Mouse (Mus musculus): ENCODE results near the gene Hist1h4m. TPM values are rescaled to one million over a fixed set of nuclear protein-coding genes. Genes with fewer than 3 reads are reported as not detected.
"Not testable (repeated sequence)": the region's sequence is repeated elsewhere in the genome, so short reads cannot be mapped to it uniquely, and the experiment has no call there.

Hist1h4m gene
- total RNA-seq (2021), result 100 to 1,000 TPM; 200 to 276 TPM
- long read RNA-seq, experiment 1, result 0 reads
- long read RNA-seq, experiment 2, result 0 reads

GRCm38 (mm10) chr13:21811539-21811938 lies at the start of gene Hist1h4m:
Hist1h4m (plus strand) TSS chr13:21811746.
- intact Hi-C loops (cut with DNase I); H3K27ac ChIP-seq; H3K4me3 ChIP-seq: not testable (repeated sequence)
- DNase-seq (ENCODE audit: extremely low spot score in 1 of 2, low spot score in 2 of 2), result peak; percentile 40 to 49

- peak overlapping the region; percentile 57 for H3K4me3 ChIP-seq
- H3K27ac ChIP-seq, result peak overlapping the region; percentile 71; the same call in 1 of the 2 replicates
- no peak for TF ChIP-seq CTCF (IDR thresholded peaks at IDR 0.05)
- intact Hi-C loops (cut with DNase I), result loop anchor here (2.0 kb wide), 1 partner anchor 56 kb away; the partner anchor contains the start of gene Hist1h2bm
- DNase-seq (ENCODE audit: extremely low spot score in 1 of 2, low spot score in 2 of 2), result peak; percentile 45 to 58
Measured at GRCm38 (mm10) chr13:21778814-21779766, 32.5 kb upstream of the Hist1h4m start.

- DNase-seq (ENCODE audit: extremely low spot score in 1 of 2, low spot score in 2 of 2), result peak; percentile 53 to 69
- H3K4me3 ChIP-seq, result peak within 1 kb of the TSS; percentile 57
- no peak for TF ChIP-seq CTCF (IDR thresholded peaks at IDR 0.05)
- H3K27ac ChIP-seq, result peak within 1 kb of the TSS; percentile 89
- intact Hi-C loops (cut with DNase I), result loop anchor here (2.0 to 10.0 kb wide), 5 partner anchors 27 to 1915 kb away; partner anchors contain the start of genes Hist1h1e, Hist1h1t, Hist1h2ak and Hist1h2be
Measured at GRCm38 (mm10) chr13:21779767-21780731, 31.5 kb upstream of the Hist1h4m start, which contains the start of gene Hist1h1b. Hist1h1b (minus strand) TSS chr13:21780625.

GRCm38 (mm10) chr13:21781021-21781555 lies 30.5 kb upstream of the Hist1h4m start:
- intact Hi-C loops (cut with DNase I), result loop anchor here (2.0 to 10.0 kb wide), 4 partner anchors 28 to 1914 kb away; partner anchors contain the start of genes Hist1h1e, Hist1h1t, Hist1h2ak and Hist1h2be
- TF ChIP-seq CTCF (IDR thresholded peaks at IDR 0.05), result no peak
- no peak overlapping the region for H3K27ac ChIP-seq
- no peak for DNase-seq (ENCODE audit: extremely low spot score in 1 of 2, low spot score in 2 of 2)
- H3K4me3 ChIP-seq, result no peak overlapping the region; the same call in 1 of the 2 replicates

- intact Hi-C loops (cut with DNase I), result loop anchor here (2.0 to 10.0 kb wide), 4 partner anchors 29 to 1913 kb away; partner anchors contain the start of genes Hist1h1e, Hist1h1t, Hist1h2ak and Hist1h2be
- Histone ChIP-seq H3K4me3 (no peak overlapping the region), H3K27ac (no peak overlapping the region)
- no peak for DNase-seq (ENCODE audit: extremely low spot score in 1 of 2, low spot score in 2 of 2)
- no peak for TF ChIP-seq CTCF (IDR thresholded peaks at IDR 0.05)
Measured at GRCm38 (mm10) chr13:21781639-21782038, 29.9 kb upstream of the Hist1h4m start.

GRCm38 (mm10) chr13:21782361-21783254 lies 28.9 kb upstream of the Hist1h4m start:
- Histone ChIP-seq H3K27ac (peak overlapping the region; percentile 82), H3K4me3 (peak overlapping the region; percentile 48)
- intact Hi-C loops (cut with DNase I), result loop anchor here (10.0 kb wide), 3 partner anchors 1802 to 1912 kb away; partner anchors contain the start of genes Hist1h1e, Hist1h1t, Hist1h2be and Hist1h4c
- peak; percentile 14 to 21 for DNase-seq (ENCODE audit: extremely low spot score in 1 of 2, low spot score in 2 of 2)

- intact Hi-C loops (cut with DNase I), result loop anchor here (10.0 kb wide), 3 partner anchors 1802 to 1912 kb away; partner anchors contain the start of genes Hist1h1e, Hist1h1t, Hist1h2be and Hist1h4c
- Histone ChIP-seq H3K4me3 (peak within 1 kb of the TSS; percentile 48), H3K27ac (peak within 1 kb of the TSS; percentile 82)
- peak; percentile 50 to 71 for DNase-seq (ENCODE audit: extremely low spot score in 1 of 2, low spot score in 2 of 2)
- TF ChIP-seq CTCF (IDR thresholded peaks at IDR 0.05), result no peak
Measured at GRCm38 (mm10) chr13:21783255-21783617, 28.3 kb upstream of the Hist1h4m start, which contains the start of gene Hist1h3i. Hist1h3i (minus strand) TSS chr13:21783370.

- no peak for TF ChIP-seq CTCF (IDR thresholded peaks at IDR 0.05)
- no peak overlapping the region for H3K27ac ChIP-seq
- DNase-seq (ENCODE audit: extremely low spot score in 1 of 2, low spot score in 2 of 2), result peak in 1 of 2 experiments; percentile 13
Measured at GRCm38 (mm10) chr13:21783734-21784161, 27.8 kb upstream of the Hist1h4m start.

GRCm38 (mm10) chr13:21784311-21784710 lies 27.2 kb upstream of the Hist1h4m start:
- TF ChIP-seq CTCF (IDR thresholded peaks at IDR 0.05), result no peak
- intact Hi-C loops (cut with DNase I), result loop anchor here (10.0 kb wide), 3 partner anchors 1800 to 1910 kb away; partner anchors contain the start of genes Hist1h1e, Hist1h1t, Hist1h2be and Hist1h4c

More at GRCm38 (mm10) chr13:21783734-21784161, 27.8 kb upstream of the Hist1h4m start:
- intact Hi-C loops (cut with DNase I), result loop anchor here (10.0 kb wide), 3 partner anchors 1801 to 1911 kb away; partner anchors contain the start of genes Hist1h1e, Hist1h1t, Hist1h2be and Hist1h4c
- H3K4me3 ChIP-seq, result peak overlapping the region; percentile 48

More at GRCm38 (mm10) chr13:21784311-21784710, 27.2 kb upstream of the Hist1h4m start:
- no peak for DNase-seq (ENCODE audit: extremely low spot score in 1 of 2, low spot score in 2 of 2)
- Histone ChIP-seq H3K27ac (no peak overlapping the region), H3K4me3 (no peak overlapping the region)

Data from left cerebral cortex, adult 2 months (tissue).